Mouse (Mus musculus): Measurements from ENCODE around the gene Hmg20b. TPM values are rescaled to one million over a fixed set of nuclear protein-coding genes. Genes with fewer than 3 reads are reported as not detected.

The Hmg20b gene
- polyA plus RNA-seq, 1 experiment = 89.0 TPM

- Histone ChIP-seq H3K4me3 (ENCODE audit: insufficient read depth, poor library complexity, severe bottlenecking) (peak overlapping the region; percentile 100), H3K79me2 (ENCODE audit: control insufficient read depth, insufficient read depth) (peaks cover 33% of the 10 kb centered on the region), H3K79me3 (ENCODE audit: low read depth) (peaks cover 25% of the 10 kb centered on the region), H3K27me3 (ENCODE audit: control insufficient read depth, insufficient read depth, insufficient read length) (no peaks in the 10 kb centered on the region), H3K36me3 (ENCODE audit: control insufficient read depth, insufficient read depth) (peaks cover 33% of the 10 kb centered on the region), H3ac (ENCODE audit: control insufficient read depth, insufficient read length, low read depth) (peak overlapping the region; percentile 89)
- TF ChIP-seq MAX (IDR thresholded peaks at IDR 0.05) (no peak), CEBPB (IDR thresholded peaks at IDR 0.05; ENCODE audit: low read depth) (no peak), USF1 (IDR thresholded peaks at IDR 0.05; ENCODE audit: low read depth) (no peak), CTCF (IDR thresholded peaks at IDR 0.05; ENCODE audit: control insufficient read depth, insufficient read depth, insufficient read length) (no peak), MYOD1 (IDR thresholded peaks at IDR 0.05; ENCODE audit: control insufficient read depth, insufficient read length, low read depth) (no peak), MYOG (IDR thresholded peaks at IDR 0.05; ENCODE audit: control insufficient read depth, extremely low read depth, insufficient read length) (no peak), FOSL1 (IDR thresholded peaks at IDR 0.05; ENCODE audit: insufficient read depth, low read length, poor library complexity, severe bottlenecking) (no peak)
Observed at GRCm38 (mm10) chr10:81384605-81384982, 34.3 kb upstream of the Hmg20b start.

DNA sequence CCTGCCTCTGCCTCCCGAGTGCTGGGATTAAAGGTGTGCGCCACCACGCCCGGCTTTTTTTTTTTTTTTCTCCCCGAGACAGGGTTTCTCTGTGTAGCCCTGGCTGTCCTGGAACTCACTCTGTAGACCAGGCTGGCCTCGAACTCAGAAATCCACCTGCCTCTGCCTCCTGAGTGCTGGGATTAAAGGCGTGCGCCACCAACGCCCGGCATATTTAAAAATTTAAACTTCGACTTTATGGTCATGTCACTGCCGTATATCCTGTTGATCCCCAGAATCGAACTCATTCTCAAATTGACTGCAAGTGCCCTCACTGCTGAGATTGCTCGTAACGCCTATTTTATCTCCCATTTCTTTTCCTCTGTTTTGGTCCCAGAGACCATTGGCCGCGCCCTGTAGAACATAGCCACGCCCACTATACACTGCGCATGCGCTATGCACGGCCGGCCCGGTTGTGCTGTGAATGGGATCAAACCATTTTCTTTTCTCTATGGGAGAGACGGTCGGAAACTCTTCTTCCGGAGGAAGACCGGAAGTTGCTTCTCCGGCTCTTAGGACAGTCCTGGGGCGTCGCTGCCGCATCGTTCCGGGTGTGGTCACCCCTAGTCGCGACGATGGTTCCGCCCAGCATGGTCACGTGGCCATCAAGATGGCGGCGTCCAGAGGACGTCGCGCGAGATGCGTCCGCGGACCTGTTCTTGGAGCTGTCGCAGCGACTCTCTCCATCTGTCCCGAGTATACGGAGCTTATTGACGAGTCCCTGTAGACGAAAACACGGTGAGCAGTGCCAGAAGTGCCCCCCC is 33.7 kb upstream of the Hmg20b start, which contains the start of the genes Dohh and Gm48551:
Dohh (plus strand) TSS at position 627 of the 803 bp plus-strand sequence.
Gm48551 (plus strand) TSS at position 665 of the 803 bp plus-strand sequence.
- TF ChIP-seq MYOG (IDR thresholded peaks at IDR 0.05; ENCODE audit: control insufficient read depth, extremely low read depth, insufficient read length) (no peak), USF1 (IDR thresholded peaks at IDR 0.05; ENCODE audit: low read depth) (peak; percentile 100), CTCF (IDR thresholded peaks at IDR 0.05; ENCODE audit: control insufficient read depth, insufficient read depth, insufficient read length) (no peak), MAX (IDR thresholded peaks at IDR 0.05) (peak; percentile 89), MYOD1 (IDR thresholded peaks at IDR 0.05; ENCODE audit: control insufficient read depth, insufficient read length, low read depth) (no peak), FOSL1 (IDR thresholded peaks at IDR 0.05; ENCODE audit: insufficient read depth, low read length, poor library complexity, severe bottlenecking) (no peak), CEBPB (IDR thresholded peaks at IDR 0.05; ENCODE audit: low read depth) (no peak)
- Histone ChIP-seq H3K27me3 (ENCODE audit: control insufficient read depth, insufficient read depth, insufficient read length) (no peaks in the 10 kb centered on the region), H3K79me2 (ENCODE audit: control insufficient read depth, insufficient read depth) (peaks cover 33% of the 10 kb centered on the region), H3K79me3 (ENCODE audit: low read depth) (peaks cover 25% of the 10 kb centered on the region), H3ac (ENCODE audit: control insufficient read depth, insufficient read length, low read depth) (peak within 1 kb of the TSS; percentile 89), H3K4me3 (ENCODE audit: insufficient read depth, poor library complexity, severe bottlenecking) (peak within 1 kb of the TSS; percentile 100), H3K36me3 (ENCODE audit: control insufficient read depth, insufficient read depth) (peaks cover 28% of the 10 kb centered on the region)

DNA sequence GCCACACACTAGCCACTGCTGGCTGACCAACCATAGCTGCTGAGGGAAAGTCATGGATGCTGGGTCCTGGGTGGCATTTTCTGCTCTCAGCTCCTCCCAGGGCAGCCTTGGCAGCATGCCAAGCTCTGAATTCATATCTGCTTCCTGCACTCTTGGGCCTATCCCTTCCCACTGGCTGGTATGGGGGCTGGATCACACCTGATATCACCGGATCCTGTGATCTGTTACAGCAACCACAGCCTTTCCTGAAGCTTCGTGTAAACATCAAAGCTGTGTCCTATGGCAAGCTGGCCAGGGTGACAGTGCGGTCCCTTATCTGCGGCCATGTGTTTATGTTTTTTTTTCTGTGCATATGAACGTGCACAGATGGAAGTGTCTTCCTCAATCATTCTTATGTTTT is 31.8 kb upstream of the Hmg20b start:
- TF ChIP-seq CTCF (IDR thresholded peaks at IDR 0.05; ENCODE audit: control insufficient read depth, insufficient read depth, insufficient read length) (no peak), MYOD1 (IDR thresholded peaks at IDR 0.05; ENCODE audit: control insufficient read depth, insufficient read length, low read depth) (no peak)
- H3ac ChIP-seq (ENCODE audit: control insufficient read depth, insufficient read length, low read depth) = no peak overlapping the region
- H3K4me3 ChIP-seq (ENCODE audit: insufficient read depth, poor library complexity, severe bottlenecking) = no peak overlapping the region
- no peaks in the 10 kb centered on the region for H3K27me3 ChIP-seq (ENCODE audit: control insufficient read depth, insufficient read depth, insufficient read length)
- peaks cover 35% of the 10 kb centered on the region for H3K79me3 ChIP-seq (ENCODE audit: low read depth)
- H3K79me2 ChIP-seq (ENCODE audit: control insufficient read depth, insufficient read depth) = peaks cover 41% of the 10 kb centered on the region
- peaks cover 10% of the 10 kb centered on the region for H3K36me3 ChIP-seq (ENCODE audit: control insufficient read depth, insufficient read depth)

DNA sequence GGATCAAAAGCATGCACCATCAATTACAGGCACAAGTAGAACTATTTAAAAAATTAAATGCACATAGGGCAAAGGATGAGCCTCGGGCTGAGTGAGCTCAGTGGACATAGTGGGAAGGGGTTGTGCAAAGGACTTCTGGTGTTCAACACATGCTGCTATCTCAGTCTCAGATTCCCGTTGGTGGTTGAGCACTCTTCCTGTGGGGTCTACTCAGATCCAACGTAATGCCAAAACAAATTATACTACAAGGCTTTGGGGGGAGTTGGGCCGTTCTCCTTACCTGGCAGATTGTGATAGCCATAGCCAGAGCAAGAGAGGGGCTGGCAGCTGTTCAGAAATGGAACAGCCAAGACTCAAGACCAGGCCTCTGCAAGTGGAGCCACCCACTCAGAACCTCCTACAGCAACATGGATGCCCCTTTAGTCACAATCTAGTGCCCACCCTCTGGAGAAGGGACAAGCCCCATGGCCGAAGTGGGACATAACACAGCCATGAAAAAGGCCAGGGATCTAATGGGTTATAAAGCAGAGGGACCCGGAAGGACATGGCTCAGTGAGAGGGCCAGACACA is 29.6 kb upstream of the Hmg20b start:
- peaks cover 37% of the 10 kb centered on the region for H3K79me3 ChIP-seq (ENCODE audit: low read depth)
- no peak overlapping the region for H3ac ChIP-seq (ENCODE audit: control insufficient read depth, insufficient read length, low read depth)
- H3K36me3 ChIP-seq (ENCODE audit: control insufficient read depth, insufficient read depth) = peaks cover 17% of the 10 kb centered on the region
- peaks cover 41% of the 10 kb centered on the region for H3K79me2 ChIP-seq (ENCODE audit: control insufficient read depth, insufficient read depth)
- H3K27me3 ChIP-seq (ENCODE audit: control insufficient read depth, insufficient read depth, insufficient read length) = no peaks in the 10 kb centered on the region
- no peak for TF ChIP-seq MAX (IDR thresholded peaks at IDR 0.05)
- no peak for TF ChIP-seq USF1 (IDR thresholded peaks at IDR 0.05; ENCODE audit: low read depth)
- H3K4me3 ChIP-seq (ENCODE audit: insufficient read depth, poor library complexity, severe bottlenecking) = no peak overlapping the region

GRCm38 (mm10) chr10:81379183-81379553 is 28.9 kb upstream of the Hmg20b start:
- Histone ChIP-seq H3K27me3 (ENCODE audit: control insufficient read depth, insufficient read depth, insufficient read length) (no peaks in the 10 kb centered on the region), H3K79me3 (ENCODE audit: low read depth) (peaks cover 37% of the 10 kb centered on the region), H3K36me3 (ENCODE audit: control insufficient read depth, insufficient read depth) (peaks cover 24% of the 10 kb centered on the region), H3K79me2 (ENCODE audit: control insufficient read depth, insufficient read depth) (peaks cover 41% of the 10 kb centered on the region), H3K4me3 (ENCODE audit: insufficient read depth, poor library complexity, severe bottlenecking) (peak overlapping the region; percentile 36), H3ac (ENCODE audit: control insufficient read depth, insufficient read length, low read depth) (peak overlapping the region; percentile 51)
- TF ChIP-seq USF1 (IDR thresholded peaks at IDR 0.05; ENCODE audit: low read depth) (no peak), FOSL1 (IDR thresholded peaks at IDR 0.05; ENCODE audit: insufficient read depth, low read length, poor library complexity, severe bottlenecking) (no peak), CEBPB (IDR thresholded peaks at IDR 0.05; ENCODE audit: low read depth) (no peak), MYOG (IDR thresholded peaks at IDR 0.05; ENCODE audit: control insufficient read depth, extremely low read depth, insufficient read length) (no peak), MAX (IDR thresholded peaks at IDR 0.05) (no peak), MYOD1 (IDR thresholded peaks at IDR 0.05; ENCODE audit: control insufficient read depth, insufficient read length, low read depth) (no peak), CTCF (IDR thresholded peaks at IDR 0.05; ENCODE audit: control insufficient read depth, insufficient read depth, insufficient read length) (no peak)
